Mouse (Mus musculus) gastrocnemius, postnatal 25 days (tissue): ENCODE results near the gene Ppp2r2d. TPM values are rescaled to one million over a fixed set of nuclear protein-coding genes. Genes with fewer than 3 reads are reported as not detected.

Experiments
- DNase-seq: peaks from one replicate; pipeline ENCODE4 v3.0.0; 2022
- total RNA-seq, 2 experiments: library from RNA; stranded (reverse); gene quantifications; 1 replicate in 1 of 2; 2 replicates in 1 of 2; pipeline ENCODE4 v1.2.3; 2021

Gene Ppp2r2d
- total RNA-seq, 2 experiments from 2014 or later = 31.1 to 32.6 TPM

DNA sequence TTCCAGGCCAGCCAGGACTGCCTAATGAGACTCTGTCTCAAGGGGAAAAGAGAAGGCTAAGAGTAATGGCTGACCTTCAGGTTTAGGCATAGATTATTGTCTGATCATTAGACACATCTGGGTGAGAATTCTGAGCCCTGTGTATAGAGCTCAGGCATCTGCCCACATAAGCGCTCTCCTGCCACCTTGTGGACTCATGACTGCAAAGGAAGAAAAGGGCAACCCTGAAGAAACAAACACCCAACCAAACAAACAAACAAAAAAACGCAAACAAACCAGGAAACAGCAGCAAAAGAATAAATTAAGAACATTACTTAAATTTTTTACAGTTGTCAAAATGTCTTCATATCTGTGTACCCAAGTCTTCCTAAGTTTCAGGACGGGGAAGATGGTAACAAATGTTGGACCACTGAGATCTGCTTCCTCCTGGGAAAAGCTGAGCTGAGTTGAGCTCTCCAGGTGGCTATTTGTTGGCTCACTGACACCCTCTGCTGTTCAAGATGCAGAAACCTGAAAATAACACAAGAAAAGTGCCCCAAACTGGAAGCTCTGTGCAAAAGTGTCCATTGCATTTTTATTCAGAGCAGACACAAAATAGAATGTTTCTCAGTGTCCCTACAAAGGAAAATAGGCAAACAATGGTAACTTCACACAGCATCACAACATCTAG lies 78.0 kb downstream of the Ppp2r2d start:
- no peak for DNase-seq

DNA sequence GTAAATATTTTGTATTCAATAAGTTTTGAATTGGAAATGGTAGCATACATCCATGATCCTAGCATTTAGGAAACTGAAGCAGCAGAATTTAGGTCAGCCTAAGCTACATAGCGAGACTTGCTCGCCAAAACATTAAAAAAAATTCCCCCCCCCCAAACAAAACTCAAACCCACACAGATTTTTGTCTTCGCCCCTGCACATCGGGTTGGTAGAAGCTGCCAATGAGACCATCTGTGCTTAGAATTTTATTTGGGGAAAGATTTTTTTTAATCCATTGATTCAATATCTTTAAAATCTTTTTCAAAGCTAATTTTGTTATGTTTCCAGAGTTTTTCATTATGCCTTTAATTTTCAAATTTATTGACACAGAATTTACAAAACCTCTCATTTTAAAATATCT lies 82.6 kb downstream of the Ppp2r2d start:
- no peak for DNase-seq

Other genes with a start within 250 kb of the Ppp2r2d start
- gene Mapk1ip1, start 194 bp downstream of the Ppp2r2d start, total RNA-seq = 10 to 100 TPM; 17.4 TPM
- gene Bnip3, start 63.4 kb downstream of the Ppp2r2d start, total RNA-seq = 100 to 1,000 TPM; 152 to 182 TPM
- gene Jakmip3, start 94.7 kb downstream of the Ppp2r2d start, total RNA-seq = under 1 TPM in 1 of 2 experiments, not detected in 1; 0.15 TPM
- gene Dpysl4, start 239.9 kb downstream of the Ppp2r2d start, total RNA-seq = under 1 TPM; 0.28 to 0.35 TPM